Mouse (Mus musculus) G1E (cell line): ENCODE data around the gene Far1.

Source experiments
- CTCF ChIP-seq: IDR thresholded peaks from 2 replicates; pipeline ENCODE4 v1.5.1; 2012; ENCODE audit warnings: low read depth, low read length, inconsistent platforms, mixed read lengths
- POLR2AphosphoS5 ChIP-seq: IDR thresholded peaks from 2 replicates; pipeline ENCODE4 v1.6.1; 2012; ENCODE audit warnings: low read depth, low read length, inconsistent platforms; ENCODE audit not compliant: insufficient replicate concordance

DNA sequence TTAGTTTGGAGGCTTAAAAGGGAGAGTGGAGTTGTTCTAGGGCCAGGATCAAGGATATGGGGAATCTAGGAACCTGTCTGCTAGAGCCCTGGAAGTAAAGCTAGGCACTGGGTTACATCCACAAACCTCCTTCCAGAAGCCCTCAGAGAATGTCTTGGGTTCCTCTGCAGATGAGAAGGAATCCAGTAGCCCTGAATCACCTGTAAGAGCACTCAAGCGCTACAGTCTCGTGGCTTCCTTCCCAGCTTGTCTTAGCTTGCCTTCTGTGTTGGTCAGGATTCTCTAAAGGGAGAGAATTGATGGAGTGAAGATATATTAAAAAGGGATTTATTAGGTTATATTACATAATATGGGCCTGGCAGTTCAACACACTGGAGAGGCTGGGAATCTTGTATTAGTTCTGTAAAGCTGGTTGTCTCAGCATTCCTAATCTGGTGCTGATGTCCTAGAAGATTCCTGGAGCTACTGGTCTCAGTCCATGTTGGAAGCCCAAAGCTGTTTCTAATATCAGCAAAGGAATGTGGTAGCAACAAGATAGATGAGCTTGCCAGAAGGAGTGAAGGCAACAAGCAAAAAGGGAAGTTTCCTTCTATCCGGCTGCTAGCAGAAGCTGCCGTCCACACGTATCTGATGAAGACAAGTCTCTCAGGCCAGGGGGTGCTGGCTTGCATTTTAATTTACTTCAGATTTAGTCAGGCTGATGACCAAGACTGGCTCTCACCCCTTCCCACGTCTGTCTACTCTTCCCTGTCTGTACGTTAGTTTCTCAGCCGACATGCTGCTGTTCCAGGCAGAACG, 78.1 kb downstream of the Far1 start:
- TF ChIP-seq CTCF (no peak), POLR2AphosphoS5 (no peak)
